Mouse (Mus musculus) forebrain, embryonic 15.5 days (tissue): ENCODE measurements around the gene Gtf3a. TPM values are rescaled to one million over a fixed set of nuclear protein-coding genes. Genes with fewer than 3 reads are reported as not detected.

Experiments used
- ATAC-seq: fragments of 200-750 bp; cut with Nextera tagmentation; replicated peaks from 2 replicates; pipeline ENCODE4 v1.8.0; 2017; ENCODE audit warnings: mild to moderate bottlenecking, moderate TSS enrichment, moderate library complexity
- H3K27ac ChIP-seq: fragments of 300-500 bp; sonication (generic); replicated peaks from 2 replicates; pipeline ENCODE4 v1.5.1; 2015; ENCODE audit warnings: mild to moderate bottlenecking, inconsistent platforms
- H3K27me3 ChIP-seq: fragments of 300-500 bp; sonication (generic); 2 replicates; pipeline ENCODE4 v1.6.1; 2015; ENCODE audit warnings: inconsistent platforms
- H3K36me3 ChIP-seq: fragments of 300-500 bp; sonication (generic); 2 replicates; pipeline ENCODE4 v1.6.1; 2015; ENCODE audit warnings: mild to moderate bottlenecking, inconsistent platforms
- H3K4me1 ChIP-seq: fragments of 300-500 bp; sonication (generic); 2 replicates; pipeline ENCODE4 v1.6.1; 2015; ENCODE audit warnings: inconsistent platforms
- H3K4me2 ChIP-seq: fragments of 300-500 bp; sonication (generic); replicated peaks from 2 replicates; pipeline ENCODE4 v1.6.1; 2015; ENCODE audit warnings: mild to moderate bottlenecking, inconsistent platforms
- H3K4me3 ChIP-seq: fragments of 300-500 bp; sonication (generic); 2 replicates; pipeline ENCODE4 v1.5.1; 2015; ENCODE audit warnings: mild to moderate bottlenecking, inconsistent platforms
- H3K9ac ChIP-seq: fragments of 300-500 bp; sonication (generic); replicated peaks from 2 replicates; pipeline ENCODE4 v1.6.1; 2015; ENCODE audit warnings: mild to moderate bottlenecking, inconsistent platforms
- H3K9me3 ChIP-seq: fragments of 300-500 bp; sonication (generic); 2 replicates; pipeline ENCODE4 v1.6.1; 2016; ENCODE audit warnings: inconsistent platforms
- WGBS: fragments of 180-500 bp; shearing (Covaris S2); methylation state at CpG from one replicate; pipeline ENCODE4 v1.1.7; 2015; ENCODE audit warnings: mixed read lengths; 5-methylcytosine and 5-hydroxymethylcytosine counted together
- polyA plus RNA-seq: library from polyadenylated mRNA; unstranded; fragments of >200 nt; fragmentation: Nextera tagmentation; extraction: Ambion mirVana; gene quantifications from 2 replicates; pipeline ENCODE4 v1.2.1, GENCODE M21; 2015

Gtf3a gene
- polyA plus RNA-seq, 1 experiment from 2014 or later, result 124 TPM

DNA sequence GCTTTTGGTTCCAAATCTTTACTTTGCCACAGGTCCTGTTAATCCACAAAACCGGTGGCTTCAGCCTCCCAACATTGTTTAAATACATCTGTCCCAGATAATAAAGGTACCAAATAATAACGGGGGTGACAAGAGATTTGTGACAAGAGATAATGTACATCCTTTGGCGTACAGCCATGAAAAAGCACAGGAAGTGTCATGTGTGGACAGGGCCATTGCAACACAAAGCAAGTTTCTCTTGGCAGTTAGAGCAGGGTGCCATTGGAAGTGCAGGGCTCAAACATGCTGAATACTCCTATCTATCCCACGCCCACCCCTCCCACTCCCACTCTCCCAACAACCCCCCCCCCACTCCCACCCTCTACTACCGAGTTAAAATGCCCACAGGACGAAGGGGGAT is 46.5 kb downstream of the Gtf3a start:
- Histone ChIP-seq H3K27ac (no peak overlapping the region), H3K4me1 (0 out of 2 replicates have a peak, but pooled peaks cover 3% of the 10 kb centered on the region), H3K9ac (no peak overlapping the region), H3K36me3 (no peaks in the 10 kb centered on the region), H3K9me3 (no peaks in the 10 kb centered on the region), H3K4me3 (no peak overlapping the region), H3K27me3 (no peaks in the 10 kb centered on the region; the same call in 1 of the 2 replicates), H3K4me2 (no peak overlapping the region)
- ATAC-seq, result no peak
- 73% methylated on average over 6 of the region's 6 CpGs for WGBS

DNA sequence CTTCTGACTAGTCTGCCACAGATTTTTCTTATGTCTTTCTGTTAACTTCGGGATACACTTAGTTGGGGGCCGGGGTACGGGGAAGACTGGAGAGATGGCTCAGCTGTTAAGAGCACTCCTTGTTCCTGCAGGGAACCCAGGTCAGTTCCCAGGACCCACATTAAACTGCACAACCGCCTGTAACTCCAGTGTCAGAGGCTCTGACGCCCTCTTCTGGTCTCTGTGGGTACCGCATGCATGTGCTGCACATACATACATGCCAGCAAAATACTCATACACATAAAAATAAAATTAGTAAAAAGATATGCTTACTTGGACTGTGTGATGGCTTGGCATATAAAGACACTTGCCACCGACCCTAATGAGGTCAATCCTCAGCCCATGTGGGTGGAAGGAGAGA is 48.4 kb downstream of the Gtf3a start:
- no peak overlapping the region for H3K4me3 ChIP-seq
- H3K27me3 ChIP-seq, result no peaks in the 10 kb centered on the region
- no peak for ATAC-seq
- H3K9ac ChIP-seq, result no peak overlapping the region
- H3K4me1 ChIP-seq, result 0 out of 2 replicates have a peak, but pooled peaks cover 3% of the 10 kb centered on the region
- no peak overlapping the region for H3K4me2 ChIP-seq
- no peak overlapping the region for H3K27ac ChIP-seq
- no peaks in the 10 kb centered on the region for H3K9me3 ChIP-seq
- WGBS, result 83% methylated on average over 7 of the region's 7 CpGs
- no peaks in the 10 kb centered on the region for H3K36me3 ChIP-seq

DNA sequence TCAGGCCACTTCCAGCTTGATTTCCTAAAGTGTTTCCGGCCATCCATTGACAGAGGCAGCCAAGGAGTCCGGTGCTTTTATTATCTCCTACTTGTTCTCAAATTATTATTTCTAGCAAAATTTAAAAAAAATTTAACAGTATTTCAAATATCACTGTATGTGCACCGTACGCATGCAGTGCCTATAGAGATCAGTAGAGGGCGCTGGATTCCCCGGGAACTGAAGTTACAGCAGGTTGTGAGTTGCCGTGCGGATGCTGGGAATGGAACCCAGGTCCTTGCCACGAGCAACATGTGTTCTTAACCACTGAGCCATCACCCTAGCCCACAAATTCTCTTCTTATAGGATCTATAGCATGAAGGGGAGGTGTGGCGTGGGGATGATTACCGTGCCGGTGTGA is 50.3 kb downstream of the Gtf3a start:
- no peaks in the 10 kb centered on the region for H3K36me3 ChIP-seq

DNA sequence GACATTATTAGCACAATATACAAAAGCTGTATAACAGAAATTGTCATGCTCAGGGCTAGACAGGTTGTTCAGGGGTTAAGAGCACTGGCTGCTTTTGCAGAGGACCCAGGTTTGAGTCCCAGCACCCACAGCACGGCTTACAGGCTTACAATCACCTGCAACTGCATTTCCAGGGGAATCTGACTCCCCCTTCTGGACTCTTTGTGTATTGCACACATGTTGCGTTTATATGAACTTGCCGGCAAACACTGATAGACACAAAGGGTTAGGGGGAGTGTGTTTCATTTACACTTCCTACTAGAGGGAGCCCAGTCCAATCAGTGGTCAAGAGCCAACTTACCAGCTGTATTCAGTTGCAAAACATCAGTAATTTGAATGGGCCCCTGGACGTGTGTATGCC is 52.9 kb downstream of the Gtf3a start:
- H3K4me2 ChIP-seq, result no peak overlapping the region
- no peaks in the 10 kb centered on the region for H3K36me3 ChIP-seq
- H3K27me3 ChIP-seq, result no peaks in the 10 kb centered on the region
- no peak overlapping the region for H3K9ac ChIP-seq
- no peak for ATAC-seq
- H3K27ac ChIP-seq, result no peak overlapping the region
- no peak overlapping the region for H3K4me3 ChIP-seq
- no peaks in the 10 kb centered on the region for H3K9me3 ChIP-seq
- no peaks in the 10 kb centered on the region for H3K4me1 ChIP-seq
- WGBS, result 82% methylated on average over 4 of the region's 4 CpGs

More for the DNA sequence above, 50.3 kb downstream of the Gtf3a start:
- Histone ChIP-seq H3K4me2 (no peak overlapping the region), H3K27ac (no peak overlapping the region), H3K9ac (no peak overlapping the region), H3K4me3 (no peak overlapping the region), H3K9me3 (no peaks in the 10 kb centered on the region), H3K4me1 (no peaks in the 10 kb centered on the region), H3K27me3 (no peaks in the 10 kb centered on the region)
- ATAC-seq, result no peak
- 93% methylated on average over 12 of the region's 12 CpGs for WGBS

DNA sequence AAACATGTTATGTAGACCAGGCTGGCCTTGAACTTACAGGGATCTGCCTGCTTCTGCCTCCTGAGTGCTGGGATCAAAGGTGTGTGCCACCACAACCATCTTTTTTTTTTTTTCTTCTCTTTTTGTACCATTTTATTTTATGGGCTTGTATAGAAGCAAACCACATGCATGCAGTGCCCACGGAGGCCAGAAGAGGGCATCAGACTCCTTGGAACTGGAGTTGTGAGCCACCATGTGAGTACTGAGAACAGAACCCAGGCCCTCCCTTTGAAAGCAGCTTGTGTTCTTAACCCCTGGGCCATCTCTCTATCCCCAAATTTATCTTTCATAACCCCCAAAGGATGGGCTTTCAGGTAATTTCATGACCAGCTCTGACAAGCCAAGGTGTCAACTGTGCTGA is 54.8 kb downstream of the Gtf3a start:
- no peaks in the 10 kb centered on the region for H3K36me3 ChIP-seq

More for the DNA sequence above, 54.8 kb downstream of the Gtf3a start:
- WGBS, result 62% methylated on average over 1 of the region's 1 CpGs
- ATAC-seq, result no peak
- no peak overlapping the region for H3K4me3 ChIP-seq
- no peak overlapping the region for H3K9ac ChIP-seq
- no peak overlapping the region for H3K27ac ChIP-seq
- no peaks in the 10 kb centered on the region for H3K27me3 ChIP-seq
- H3K4me1 ChIP-seq, result no peaks in the 10 kb centered on the region
- no peak overlapping the region for H3K4me2 ChIP-seq
- no peaks in the 10 kb centered on the region for H3K9me3 ChIP-seq

Other genes with a start within 250 kb of the Gtf3a start
- 14.9 and 16.5 TPM in 2 replicates for gene Usp12, start 153.7 kb upstream of the Gtf3a start, polyA plus RNA-seq
- gene Rpl21, start 115.8 kb upstream of the Gtf3a start, polyA plus RNA-seq, result 358 and 359 TPM in 2 replicates
- 11.9 and 13.4 TPM in 2 replicates for gene Rasl11a, start 103.6 kb upstream of the Gtf3a start, polyA plus RNA-seq
- gene Mtif3, start 15.1 kb downstream of the Gtf3a start, polyA plus RNA-seq, result 28.7 and 32.7 TPM in 2 replicates
- 9.9 and 10.8 TPM in 2 replicates for gene Lnx2, start 127.9 kb downstream of the Gtf3a start, polyA plus RNA-seq
- gene Polr1d, start 128.4 kb downstream of the Gtf3a start, polyA plus RNA-seq, result 114 TPM in 2 replicates
- 2.1 and 3.3 TPM in 2 replicates for gene Gsx1, start 240.0 kb downstream of the Gtf3a start, polyA plus RNA-seq